Mouse (Mus musculus): ENCODE data around the gene Ralgps1. TPM values are rescaled to one million over a fixed set of nuclear protein-coding genes. Genes with fewer than 3 reads are reported as not detected.

Gene Ralgps1
- polyA plus RNA-seq, 1 experiment from 2014 or later = 3.2 TPM

GRCm38 (mm10) chr2:33256769-33257537, 114.3 kb downstream of the Ralgps1 start:
- WGBS = 88% methylated on average over 3 of the region's 3 CpGs
- H3K27ac ChIP-seq (replicated peaks) = no peak overlapping the region

GRCm38 (mm10) chr2:33254318-33254985, 116.8 kb downstream of the Ralgps1 start:
- Histone ChIP-seq H3K4me2 (replicated peaks) (no peak overlapping the region), H3K9ac (no peak overlapping the region), H3K27ac (replicated peaks) (no peak overlapping the region), H3K9me3 (replicated peaks) (no peaks in the 10 kb centered on the region), H3K36me3 (no peaks in the 10 kb centered on the region), H3K27me3 (no peaks in the 10 kb centered on the region), H3K4me3 (replicated peaks) (no peak overlapping the region), H3K4me1 (peaks cover 9% of the 10 kb centered on the region; the same call in 1 of the 2 replicates)
- ATAC-seq (ENCODE audit: insufficient number of reproducible peaks, low FRiP score, low TSS enrichment, low read depth) = no peak
- 73% methylated on average over 9 of the region's 9 CpGs for WGBS

More at GRCm38 (mm10) chr2:33256769-33257537, 114.3 kb downstream of the Ralgps1 start:
- no peak overlapping the region for H3K9ac ChIP-seq
- H3K36me3 ChIP-seq = no peaks in the 10 kb centered on the region
- no peak overlapping the region for H3K4me2 ChIP-seq (replicated peaks)
- H3K27me3 ChIP-seq = no peaks in the 10 kb centered on the region
- H3K4me3 ChIP-seq (replicated peaks) = no peak overlapping the region
- no peak for ATAC-seq (ENCODE audit: insufficient number of reproducible peaks, low FRiP score, low TSS enrichment, low read depth)
- peaks cover 4% of the 10 kb centered on the region; the same call in 1 of the 2 replicates for H3K4me1 ChIP-seq
- no peaks in the 10 kb centered on the region for H3K9me3 ChIP-seq (replicated peaks)

GRCm38 (mm10) chr2:33253572-33254190, 117.6 kb downstream of the Ralgps1 start:
- H3K9ac ChIP-seq = no peak overlapping the region

GRCm38 (mm10) chr2:33252751-33253150, 118.5 kb downstream of the Ralgps1 start:
- peaks cover 9% of the 10 kb centered on the region; the same call in 1 of the 2 replicates for H3K4me1 ChIP-seq
- H3K4me3 ChIP-seq (replicated peaks) = no peak overlapping the region
- no peak for ATAC-seq (ENCODE audit: insufficient number of reproducible peaks, low FRiP score, low TSS enrichment, low read depth)
- H3K4me2 ChIP-seq (replicated peaks) = no peak overlapping the region
- H3K27ac ChIP-seq (replicated peaks) = no peak overlapping the region
- WGBS = 85% methylated on average over 6 of the region's 6 CpGs
- H3K36me3 ChIP-seq = no peaks in the 10 kb centered on the region
- H3K9me3 ChIP-seq (replicated peaks) = no peaks in the 10 kb centered on the region
- no peak overlapping the region for H3K9ac ChIP-seq
- H3K27me3 ChIP-seq = no peaks in the 10 kb centered on the region

More at GRCm38 (mm10) chr2:33253572-33254190, 117.6 kb downstream of the Ralgps1 start:
- no peak overlapping the region for H3K4me3 ChIP-seq (replicated peaks)
- no peaks in the 10 kb centered on the region for H3K9me3 ChIP-seq (replicated peaks)
- H3K27me3 ChIP-seq = no peaks in the 10 kb centered on the region
- H3K27ac ChIP-seq (replicated peaks) = no peak overlapping the region
- WGBS = 51% methylated on average over 4 of the region's 4 CpGs
- H3K4me2 ChIP-seq (replicated peaks) = no peak overlapping the region
- no peak for ATAC-seq (ENCODE audit: insufficient number of reproducible peaks, low FRiP score, low TSS enrichment, low read depth)
- no peaks in the 10 kb centered on the region for H3K36me3 ChIP-seq
- peaks cover 9% of the 10 kb centered on the region; the same call in 1 of the 2 replicates for H3K4me1 ChIP-seq

- no peak for ATAC-seq (ENCODE audit: insufficient number of reproducible peaks, low FRiP score, low TSS enrichment, low read depth)
- WGBS = 25% methylated on average over 3 of the region's 3 CpGs
- Histone ChIP-seq H3K4me3 (replicated peaks) (no peak overlapping the region), H3K27ac (replicated peaks) (no peak overlapping the region), H3K4me2 (replicated peaks) (no peak overlapping the region), H3K27me3 (no peaks in the 10 kb centered on the region), H3K9ac (no peak overlapping the region), H3K9me3 (replicated peaks) (no peaks in the 10 kb centered on the region), H3K36me3 (0 out of 2 replicates have a peak, but pooled peaks cover 6% of the 10 kb centered on the region), H3K4me1 (peaks cover 9% of the 10 kb centered on the region; the same call in 1 of the 2 replicates)
These were observed 121.2 kb downstream of the Ralgps1 start for GRCm38 (mm10) chr2:33249922-33250633.

- no peak overlapping the region for H3K9ac ChIP-seq
- H3K4me3 ChIP-seq (replicated peaks) = no peak overlapping the region
- no peaks in the 10 kb centered on the region for H3K9me3 ChIP-seq (replicated peaks)
- H3K4me2 ChIP-seq (replicated peaks) = no peak overlapping the region
- H3K4me1 ChIP-seq = peaks cover 6% of the 10 kb centered on the region; the same call in 1 of the 2 replicates
- H3K27ac ChIP-seq (replicated peaks) = no peak overlapping the region
- H3K36me3 ChIP-seq = 0 out of 2 replicates have a peak, but pooled peaks cover 8% of the 10 kb centered on the region
- WGBS = 82% methylated on average over 7 of the region's 7 CpGs
- ATAC-seq (ENCODE audit: insufficient number of reproducible peaks, low FRiP score, low TSS enrichment, low read depth) = no peak
- no peaks in the 10 kb centered on the region for H3K27me3 ChIP-seq
These were observed 122.7 kb downstream of the Ralgps1 start for GRCm38 (mm10) chr2:33248549-33248948.

GRCm38 (mm10) chr2:33246841-33247240, 124.4 kb downstream of the Ralgps1 start:
- H3K36me3 ChIP-seq = peaks cover 19% of the 10 kb centered on the region

GRCm38 (mm10) chr2:33245350-33245749, 125.9 kb downstream of the Ralgps1 start:
- Histone ChIP-seq H3K4me3 (replicated peaks) (no peak overlapping the region), H3K27me3 (no peaks in the 10 kb centered on the region), H3K9me3 (replicated peaks) (no peaks in the 10 kb centered on the region), H3K36me3 (peaks cover 19% of the 10 kb centered on the region), H3K4me1 (peaks cover 5% of the 10 kb centered on the region; the same call in 1 of the 2 replicates), H3K27ac (replicated peaks) (no peak overlapping the region), H3K9ac (no peak overlapping the region), H3K4me2 (replicated peaks) (no peak overlapping the region)
- no peak for ATAC-seq (ENCODE audit: insufficient number of reproducible peaks, low FRiP score, low TSS enrichment, low read depth)

More at GRCm38 (mm10) chr2:33246841-33247240, 124.4 kb downstream of the Ralgps1 start:
- H3K27me3 ChIP-seq = no peaks in the 10 kb centered on the region
- H3K4me1 ChIP-seq = peaks cover 6% of the 10 kb centered on the region; the same call in 1 of the 2 replicates
- no peak overlapping the region for H3K4me2 ChIP-seq (replicated peaks)
- H3K9me3 ChIP-seq (replicated peaks) = no peaks in the 10 kb centered on the region
- no peak for ATAC-seq (ENCODE audit: insufficient number of reproducible peaks, low FRiP score, low TSS enrichment, low read depth)
- H3K9ac ChIP-seq = no peak overlapping the region
- 67% methylated on average over 5 of the region's 5 CpGs for WGBS
- H3K4me3 ChIP-seq (replicated peaks) = no peak overlapping the region
- H3K27ac ChIP-seq (replicated peaks) = no peak overlapping the region

GRCm38 (mm10) chr2:33244880-33245279, 126.4 kb downstream of the Ralgps1 start:
- no peak for ATAC-seq (ENCODE audit: insufficient number of reproducible peaks, low FRiP score, low TSS enrichment, low read depth)
- no peaks in the 10 kb centered on the region for H3K27me3 ChIP-seq
- H3K4me1 ChIP-seq = peaks cover under 1% of the 10 kb centered on the region; the same call in 1 of the 2 replicates
- H3K9me3 ChIP-seq (replicated peaks) = no peaks in the 10 kb centered on the region
- no peak overlapping the region for H3K9ac ChIP-seq
- no peak overlapping the region for H3K4me2 ChIP-seq (replicated peaks)
- H3K4me3 ChIP-seq (replicated peaks) = no peak overlapping the region
- no peak overlapping the region for H3K27ac ChIP-seq (replicated peaks)
- H3K36me3 ChIP-seq = peaks cover 19% of the 10 kb centered on the region
- WGBS = 79% methylated on average over 6 of the region's 6 CpGs

GRCm38 (mm10) chr2:33237581-33237980, 133.7 kb downstream of the Ralgps1 start:
- H3K4me2 ChIP-seq (replicated peaks) = no peak overlapping the region
- no peak overlapping the region for H3K27ac ChIP-seq (replicated peaks)
- no peaks in the 10 kb centered on the region for H3K9me3 ChIP-seq (replicated peaks)
- no peaks in the 10 kb centered on the region for H3K27me3 ChIP-seq
- peaks cover 7% of the 10 kb centered on the region; the same call in 1 of the 2 replicates for H3K4me1 ChIP-seq
- no peak overlapping the region for H3K4me3 ChIP-seq (replicated peaks)
- H3K9ac ChIP-seq = no peak overlapping the region
- WGBS = 86% methylated on average over 6 of the region's 6 CpGs
- no peak for ATAC-seq (ENCODE audit: insufficient number of reproducible peaks, low FRiP score, low TSS enrichment, low read depth)
- H3K36me3 ChIP-seq = 0 out of 2 replicates have a peak, but pooled peaks cover 3% of the 10 kb centered on the region

Measured in embryonic facial prominence, embryonic 15.5 days (tissue).